Mouse (Mus musculus) heart, embryonic 12.5 days (tissue): Measurements from ENCODE around the gene Hlcs. TPM values are rescaled to one million over a fixed set of nuclear protein-coding genes. Genes with fewer than 3 reads are reported as not detected.
A peak's percentile ranks its signal among the peaks of the same experiment; 100 is the strongest.

Source experiments
- ATAC-seq: fragments of 200-750 bp; cut with Nextera tagmentation; 2 replicates; pipeline ENCODE4 v1.8.0; 2017; ENCODE audit warnings: moderate TSS enrichment, moderate library complexity; ENCODE audit not compliant: insufficient number of reproducible peaks, low FRiP score
- H3K27ac ChIP-seq: fragments of 300-500 bp; sonication (generic); 2 replicates; pipeline ENCODE4 v1.5.1; 2016; ENCODE audit warnings: mild to moderate bottlenecking, moderate library complexity; ENCODE audit not compliant: poor library complexity, severe bottlenecking
- H3K27me3 ChIP-seq: fragments of 300-500 bp; sonication (generic); replicated peaks from 2 replicates; pipeline ENCODE4 v1.6.1; 2016; ENCODE audit warnings: mild to moderate bottlenecking, moderate library complexity
- H3K36me3 ChIP-seq: fragments of 300-500 bp; sonication (generic); 2 replicates; pipeline ENCODE4 v1.6.1; 2016; ENCODE audit warnings: mild to moderate bottlenecking, moderate library complexity
- H3K4me1 ChIP-seq: fragments of 300-500 bp; sonication (generic); replicated peaks from 2 replicates; pipeline ENCODE4 v1.6.1; 2016; ENCODE audit warnings: mild to moderate bottlenecking
- H3K4me2 ChIP-seq: fragments of 300-500 bp; sonication (generic); 2 replicates; pipeline ENCODE4 v1.6.1; 2016; ENCODE audit warnings: mild to moderate bottlenecking, moderate library complexity
- H3K4me3 ChIP-seq: fragments of 300-500 bp; sonication (generic); 2 replicates; pipeline ENCODE4 v1.5.1; 2016; ENCODE audit warnings: mild to moderate bottlenecking
- H3K9ac ChIP-seq: fragments of 300-500 bp; sonication (generic); 2 replicates; pipeline ENCODE4 v1.6.1; 2016; ENCODE audit warnings: mild to moderate bottlenecking, moderate library complexity
- H3K9me3 ChIP-seq: fragments of 300-500 bp; sonication (generic); replicated peaks from 2 replicates; pipeline ENCODE4 v1.6.1; 2016; ENCODE audit warnings: mild to moderate bottlenecking, moderate library complexity
- WGBS: fragments of 180-500 bp; shearing (Covaris S2); methylation state at CpG from one replicate; pipeline ENCODE4 v1.1.7; 2016; 5-methylcytosine and 5-hydroxymethylcytosine counted together
- polyA plus RNA-seq: library from polyadenylated mRNA; unstranded; fragments of >200 nt; fragmentation: Nextera tagmentation; extraction: Ambion mirVana; gene quantifications from 2 replicates; pipeline ENCODE4 v1.2.1, GENCODE M21; 2016

The Hlcs gene
- polyA plus RNA-seq, 1 experiment from 2014 or later, result 11.0 TPM

DNA sequence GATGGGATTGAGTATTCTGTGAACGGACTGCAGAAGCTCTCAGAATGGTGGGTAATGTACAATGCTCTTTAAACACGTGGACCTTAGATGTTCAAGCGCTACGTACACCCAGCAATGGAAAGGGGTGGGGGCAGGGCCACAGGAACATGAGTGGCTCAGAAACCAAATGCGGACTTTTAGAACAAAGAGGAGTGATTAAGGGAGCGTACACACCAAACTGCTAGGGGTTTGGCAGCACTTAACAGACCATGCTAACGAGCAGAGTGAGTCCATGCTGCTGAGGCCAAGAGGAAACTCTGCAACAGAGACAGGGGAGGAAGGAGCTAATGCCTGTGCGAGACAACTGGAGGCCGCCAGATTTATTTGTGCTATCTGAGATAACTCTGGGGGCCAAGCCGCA is 170.0 kb downstream of the Hlcs start:
- H3K27me3 ChIP-seq, result no peaks in the 10 kb centered on the region
- no peak overlapping the region for H3K9ac ChIP-seq
- no peak overlapping the region for H3K27ac ChIP-seq
- ATAC-seq, result no peak
- peaks cover 3% of the 10 kb centered on the region; the same call in 1 of the 2 replicates for H3K36me3 ChIP-seq
- no peaks in the 10 kb centered on the region for H3K9me3 ChIP-seq
- peak overlapping the region; percentile 52 for H3K4me2 ChIP-seq
- H3K4me3 ChIP-seq, result no peak overlapping the region
- 24% methylated on average over 10 of the region's 10 CpGs for WGBS
- H3K4me1 ChIP-seq, result peaks cover 36% of the 10 kb centered on the region

DNA sequence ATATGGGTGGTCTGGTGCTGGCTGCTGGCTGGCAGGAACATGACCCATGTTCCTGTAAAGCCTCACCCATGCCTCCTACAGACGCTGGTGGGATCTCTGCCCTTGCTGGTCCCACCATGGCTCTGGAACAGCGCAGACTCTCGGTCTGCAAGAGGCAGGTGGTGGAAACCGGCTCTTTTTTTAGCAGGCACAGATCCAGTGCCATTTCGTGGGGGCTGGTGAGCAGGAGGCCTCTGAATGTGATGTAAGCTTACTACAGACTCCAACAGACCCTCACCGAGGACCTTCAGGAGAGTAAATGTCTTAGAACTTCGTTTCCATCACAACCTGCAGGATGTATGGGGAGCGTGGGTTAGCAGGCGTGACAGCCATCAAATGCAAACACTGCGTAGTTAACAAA is 172.6 kb downstream of the Hlcs start:
- H3K9me3 ChIP-seq, result no peaks in the 10 kb centered on the region

DNA sequence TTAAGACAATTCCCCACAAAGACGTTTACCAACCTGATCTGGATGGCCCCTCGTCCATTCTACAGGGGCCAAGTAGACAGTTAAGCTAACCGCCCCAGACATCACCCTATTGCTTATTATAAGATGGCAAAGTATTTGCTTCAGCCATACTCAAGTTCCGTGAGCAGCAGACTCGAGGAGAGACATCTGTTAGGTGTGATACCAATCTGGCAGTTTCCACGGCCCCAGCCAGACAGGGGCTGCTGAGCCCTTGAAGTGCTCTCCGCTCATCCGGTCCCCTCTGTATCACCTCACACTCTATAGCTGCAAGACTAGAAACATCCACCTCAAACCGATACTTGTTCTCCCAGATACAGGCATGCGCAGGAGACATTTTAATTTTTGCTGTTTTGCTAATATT is 179.2 kb downstream of the Hlcs start:
- WGBS, result 75% methylated on average over 10 of the region's 10 CpGs
- H3K27me3 ChIP-seq, result no peaks in the 10 kb centered on the region

More for the DNA sequence above, 172.6 kb downstream of the Hlcs start:
- Histone ChIP-seq H3K27ac (no peak overlapping the region), H3K36me3 (peaks cover 7% of the 10 kb centered on the region; the same call in 1 of the 2 replicates), H3K27me3 (no peaks in the 10 kb centered on the region), H3K4me2 (no peak overlapping the region), H3K9ac (no peak overlapping the region), H3K4me3 (no peak overlapping the region), H3K4me1 (peaks cover 31% of the 10 kb centered on the region)
- WGBS, result 58% methylated on average over 10 of the region's 10 CpGs
- ATAC-seq, result no peak

DNA sequence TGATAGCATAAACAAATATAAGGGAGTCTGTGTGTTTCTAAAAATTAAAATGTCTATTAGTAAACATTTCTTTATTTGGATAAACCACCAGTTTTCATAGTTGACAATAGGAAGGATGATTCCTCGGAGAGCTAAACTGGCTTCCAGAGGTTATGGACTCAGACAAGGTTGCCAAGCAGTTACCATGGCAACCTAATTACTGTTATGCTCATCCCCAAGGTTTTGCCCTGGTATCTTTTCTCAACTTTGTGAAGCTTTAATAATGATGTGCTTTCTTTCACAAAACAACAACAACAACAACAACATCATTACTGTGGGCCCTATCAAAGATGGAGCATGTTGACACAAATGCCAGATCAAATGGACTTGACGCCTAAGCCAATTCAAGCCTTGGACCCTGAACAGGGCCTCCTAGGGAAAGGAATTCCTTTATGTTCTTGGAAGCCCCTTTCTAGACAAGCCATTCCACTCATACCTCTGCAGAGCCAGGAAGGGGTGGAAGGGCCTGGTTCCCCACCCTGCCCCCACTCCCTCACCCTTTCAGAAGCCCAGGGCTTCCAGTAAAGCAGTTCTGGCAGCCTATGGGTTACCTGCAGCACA is 185.0 kb downstream of the Hlcs start:
- peaks cover 7% of the 10 kb centered on the region; the same call in 1 of the 2 replicates for H3K36me3 ChIP-seq
- no peak overlapping the region for H3K4me3 ChIP-seq
- WGBS, result 59% methylated on average over 2 of the region's 2 CpGs
- H3K9ac ChIP-seq, result no peak overlapping the region
- no peak overlapping the region for H3K4me2 ChIP-seq
- H3K27ac ChIP-seq, result no peak overlapping the region
- no peaks in the 10 kb centered on the region for H3K9me3 ChIP-seq
- peaks cover 18% of the 10 kb centered on the region for H3K4me1 ChIP-seq
- ATAC-seq, result no peak
- peaks cover 40% of the 10 kb centered on the region for H3K27me3 ChIP-seq

More for the DNA sequence above, 179.2 kb downstream of the Hlcs start:
- Histone ChIP-seq H3K4me3 (no peak overlapping the region), H3K4me2 (no peak overlapping the region), H3K4me1 (no peaks in the 10 kb centered on the region), H3K27ac (no peak overlapping the region), H3K9ac (no peak overlapping the region), H3K36me3 (peaks cover 19% of the 10 kb centered on the region; the same call in 1 of the 2 replicates), H3K9me3 (no peaks in the 10 kb centered on the region)
- no peak for ATAC-seq

DNA sequence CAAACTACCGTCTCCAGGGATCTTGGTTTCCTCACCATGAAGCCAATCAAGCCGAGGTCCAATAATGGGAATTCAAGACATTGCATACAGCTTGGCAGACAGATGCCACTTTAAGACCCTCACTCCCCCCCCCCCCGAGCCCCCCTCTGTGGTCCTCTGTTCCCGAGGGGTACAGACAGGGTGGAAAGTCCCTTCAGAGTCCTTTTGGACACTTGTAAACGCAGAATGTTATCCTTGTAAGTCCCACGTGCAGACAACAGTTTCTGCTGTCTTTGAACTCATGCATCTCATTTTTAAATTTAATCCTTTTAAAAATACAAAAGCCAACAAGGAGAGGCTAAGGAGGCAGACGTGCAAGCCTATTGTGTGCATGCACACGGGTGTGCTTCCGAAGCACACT is 187.2 kb downstream of the Hlcs start:
- 53% methylated on average over 9 of the region's 9 CpGs for WGBS
- H3K4me2 ChIP-seq, result peak overlapping the region; percentile 99; the same call in 1 of the 2 replicates
- H3K9ac ChIP-seq, result no peak overlapping the region
- H3K4me1 ChIP-seq, result peaks cover 18% of the 10 kb centered on the region
- no peak overlapping the region for H3K27ac ChIP-seq
- no peaks in the 10 kb centered on the region for H3K36me3 ChIP-seq
- ATAC-seq, result no peak
- peaks cover 58% of the 10 kb centered on the region for H3K27me3 ChIP-seq
- no peak overlapping the region for H3K4me3 ChIP-seq
- H3K9me3 ChIP-seq, result no peaks in the 10 kb centered on the region

DNA sequence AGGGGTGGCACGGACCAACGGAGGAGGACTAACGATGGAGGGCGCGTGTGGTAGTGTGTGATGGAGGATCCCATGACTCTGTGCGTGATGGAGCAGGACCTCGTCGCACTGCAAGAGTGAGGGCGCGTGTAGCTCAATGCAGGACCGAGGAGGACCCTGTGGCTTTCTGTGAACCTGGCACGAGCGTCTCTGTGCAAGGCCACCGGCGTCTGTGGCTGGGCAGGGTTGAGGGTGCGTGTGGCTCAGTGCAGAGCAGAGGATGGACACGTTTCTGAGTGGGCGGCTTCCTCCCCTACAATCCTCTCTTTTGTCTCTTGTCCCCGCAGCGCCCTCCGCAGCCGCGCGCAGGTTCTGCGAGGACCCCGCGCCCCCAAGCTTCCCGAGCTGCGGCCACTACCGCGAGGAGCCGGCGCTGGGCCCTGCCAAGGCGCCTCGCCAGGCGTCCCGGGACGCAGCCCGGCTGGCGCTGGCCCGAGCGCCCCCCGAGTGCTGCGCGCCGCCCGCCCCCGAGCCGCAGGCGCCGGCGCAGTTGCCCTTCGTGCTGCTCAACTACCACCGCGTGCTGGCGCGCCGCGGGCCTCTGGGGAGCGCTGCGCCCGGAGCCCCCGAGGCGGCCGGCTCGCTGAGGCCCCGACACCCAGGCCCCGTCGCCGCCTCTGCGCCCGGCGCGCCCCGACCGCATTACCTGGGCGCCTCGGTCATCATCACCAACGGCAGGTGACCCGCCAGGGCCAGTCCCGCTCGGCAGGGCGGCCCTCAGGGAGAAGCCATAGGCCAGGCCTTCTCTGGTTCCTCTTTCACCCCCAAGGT is 188.0 kb downstream of the Hlcs start:
- Histone ChIP-seq H3K36me3 (no peaks in the 10 kb centered on the region), H3K4me3 (peak overlapping the region; percentile 52), H3K27ac (no peak overlapping the region), H3K4me2 (peak overlapping the region; percentile 99), H3K9ac (peak overlapping the region; percentile 62), H3K9me3 (no peaks in the 10 kb centered on the region), H3K27me3 (peaks cover 65% of the 10 kb centered on the region), H3K4me1 (peaks cover 18% of the 10 kb centered on the region)
- WGBS, result 2% methylated on average over 81 of the region's 83 CpGs
- ATAC-seq, result peak; percentile 36; the same call in 1 of the 2 replicates

DNA sequence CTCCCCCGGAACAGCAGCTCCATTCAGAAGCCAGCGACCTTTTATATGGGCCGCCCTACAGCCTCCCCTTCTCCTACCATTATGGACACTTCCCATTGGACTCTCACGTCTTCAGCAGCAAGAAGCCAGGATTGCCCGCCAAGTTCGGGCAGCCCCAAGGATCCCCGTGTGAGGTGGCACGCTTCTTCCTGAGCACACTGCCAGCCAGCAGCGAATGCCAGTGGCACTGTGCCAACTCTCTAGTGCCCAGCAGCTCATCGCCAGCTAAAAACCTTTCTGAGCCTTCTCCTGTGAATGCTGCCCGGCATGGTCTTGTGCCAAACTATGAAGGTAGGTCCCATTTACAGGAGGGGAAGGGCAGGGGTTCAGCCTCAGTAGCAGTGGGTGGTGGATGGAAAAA is 190.1 kb downstream of the Hlcs start:
- Histone ChIP-seq H3K4me3 (no peak overlapping the region), H3K9me3 (no peaks in the 10 kb centered on the region), H3K4me1 (peaks cover 14% of the 10 kb centered on the region), H3K27ac (no peak overlapping the region), H3K27me3 (peaks cover 72% of the 10 kb centered on the region), H3K9ac (no peak overlapping the region), H3K36me3 (no peaks in the 10 kb centered on the region), H3K4me2 (no peak overlapping the region)
- WGBS, result 73% methylated on average over 11 of the region's 11 CpGs
- no peak for ATAC-seq

DNA sequence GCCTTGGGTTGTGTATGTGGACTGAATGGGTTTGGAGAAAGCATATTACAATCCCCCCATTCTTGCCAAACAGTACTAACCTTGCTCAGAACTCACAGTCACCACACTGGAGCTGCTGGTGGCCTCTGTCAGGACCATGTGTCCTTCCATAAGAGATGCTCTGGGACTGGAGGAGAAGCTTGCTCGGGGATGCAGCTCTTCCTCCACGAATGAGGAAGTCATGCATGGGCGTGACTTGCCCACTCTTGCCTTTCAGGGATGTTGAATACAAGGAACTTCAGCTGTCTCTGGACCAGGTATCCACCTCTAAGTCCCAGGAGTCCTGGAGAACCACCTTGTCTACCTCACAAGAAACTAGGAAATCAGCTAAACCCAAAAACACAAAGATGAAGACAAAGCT is 191.0 kb downstream of the Hlcs start:
- peaks cover 76% of the 10 kb centered on the region for H3K27me3 ChIP-seq
- no peak for ATAC-seq
- WGBS, result 78% methylated on average over 3 of the region's 3 CpGs

DNA sequence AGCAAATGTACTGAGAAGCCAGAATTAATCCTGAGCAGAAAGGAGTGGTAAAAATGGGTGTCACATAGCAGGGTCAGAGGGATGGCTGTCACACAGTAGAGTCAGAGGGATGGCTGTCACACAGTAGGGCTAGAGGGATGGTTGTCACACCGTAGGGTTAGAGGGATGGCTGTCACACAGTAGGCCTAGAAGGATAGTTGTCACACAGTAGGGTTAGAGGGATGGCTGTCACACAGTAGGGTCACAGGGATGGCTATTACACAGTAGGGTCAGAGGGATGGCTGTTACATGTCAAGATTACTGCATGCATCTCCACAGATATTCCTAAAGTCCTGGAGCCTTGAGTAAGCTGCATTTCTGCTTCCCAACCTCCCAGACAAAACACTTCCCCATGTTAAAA is 195.0 kb downstream of the Hlcs start:
- no peak overlapping the region for H3K27ac ChIP-seq
- no peak for ATAC-seq
- H3K4me1 ChIP-seq, result no peaks in the 10 kb centered on the region; the same call in 1 of the 2 replicates
- no peaks in the 10 kb centered on the region for H3K9me3 ChIP-seq
- H3K36me3 ChIP-seq, result no peaks in the 10 kb centered on the region
- H3K4me2 ChIP-seq, result no peak overlapping the region
- WGBS, result 82% methylated on average over 1 of the region's 1 CpGs
- H3K27me3 ChIP-seq, result peaks cover 66% of the 10 kb centered on the region
- no peak overlapping the region for H3K4me3 ChIP-seq
- no peak overlapping the region for H3K9ac ChIP-seq

More for the DNA sequence above, 191.0 kb downstream of the Hlcs start:
- Histone ChIP-seq H3K4me2 (no peak overlapping the region), H3K27ac (no peak overlapping the region), H3K36me3 (no peaks in the 10 kb centered on the region), H3K4me1 (peaks cover 14% of the 10 kb centered on the region), H3K9ac (no peak overlapping the region), H3K4me3 (no peak overlapping the region), H3K9me3 (no peaks in the 10 kb centered on the region)

DNA sequence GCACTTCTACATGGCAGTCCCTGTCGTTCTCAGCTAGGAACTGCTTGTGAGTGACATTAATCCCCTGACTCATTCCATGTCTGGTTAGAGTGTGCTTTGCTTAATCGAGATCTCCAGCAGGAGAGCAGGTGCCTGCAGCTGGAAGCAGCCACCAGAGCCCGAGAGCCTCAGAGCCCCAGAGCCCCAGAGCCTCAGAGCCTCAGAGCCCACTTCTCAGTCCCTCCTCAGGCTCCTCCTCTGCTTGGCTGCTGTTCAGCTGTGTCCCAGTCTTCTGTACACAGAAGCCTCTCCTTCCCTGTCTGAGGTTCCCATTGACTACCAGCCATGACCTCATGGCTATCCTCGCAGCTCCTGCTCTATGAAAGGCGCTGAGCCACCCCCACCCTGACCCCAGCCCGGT is 196.0 kb downstream of the Hlcs start:
- Histone ChIP-seq H3K36me3 (no peaks in the 10 kb centered on the region), H3K9me3 (no peaks in the 10 kb centered on the region), H3K9ac (no peak overlapping the region), H3K27ac (no peak overlapping the region), H3K4me1 (no peaks in the 10 kb centered on the region; the same call in 1 of the 2 replicates), H3K4me3 (no peak overlapping the region), H3K4me2 (no peak overlapping the region), H3K27me3 (peaks cover 66% of the 10 kb centered on the region)
- no peak for ATAC-seq
- 57% methylated on average over 6 of the region's 6 CpGs for WGBS

DNA sequence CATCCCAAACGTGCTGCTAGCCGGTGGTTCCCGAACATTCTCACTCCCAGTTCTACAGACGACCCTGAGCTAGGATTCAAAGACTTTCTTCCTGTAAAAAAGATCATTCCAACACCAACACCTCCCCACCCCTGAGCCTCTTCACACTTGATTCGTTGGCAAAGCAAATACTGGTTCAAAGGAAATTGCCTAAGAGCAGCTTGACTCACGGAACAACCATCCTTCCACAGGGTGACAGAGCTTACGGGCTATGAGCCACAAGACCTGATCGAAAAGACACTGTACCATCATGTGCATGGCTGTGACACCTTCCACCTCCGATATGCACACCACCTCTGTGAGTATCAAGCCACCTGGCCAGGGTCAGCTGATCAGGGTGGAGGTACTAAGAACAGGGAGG is 198.7 kb downstream of the Hlcs start:
- H3K9ac ChIP-seq, result no peak overlapping the region
- H3K36me3 ChIP-seq, result no peaks in the 10 kb centered on the region
- H3K27ac ChIP-seq, result no peak overlapping the region
- H3K4me2 ChIP-seq, result no peak overlapping the region
- no peaks in the 10 kb centered on the region; the same call in 1 of the 2 replicates for H3K4me1 ChIP-seq
- H3K27me3 ChIP-seq, result peaks cover 54% of the 10 kb centered on the region
- H3K9me3 ChIP-seq, result no peaks in the 10 kb centered on the region
- H3K4me3 ChIP-seq, result no peak overlapping the region
- WGBS, result 67% methylated on average over 9 of the region's 9 CpGs
- ATAC-seq, result no peak
